Comparison of ENCODE assay signal across 25 mouse cellular contexts in genomic region chr2:70404301-70404700, GRCm38 (mm10).
DNase-seq lines count a peak whose midpoint lies in the region; ATAC-seq lines count a peak whose summit lies in the region.
"Had no signal": no experiment of that assay in that cellular context is flagged by ENCODE, and none has a peak within 500 bp of the region (broad histone marks: within the 10 kb centered on the region; RNA-seq: fewer than 3 reads in every experiment).

No protein-coding gene starts in this region.

- no peak for ATAC-seq in forebrain, embryonic 14.5 days
- no peak for ATAC-seq in forebrain, embryonic 12.5 days (ENCODE audit: low FRiP score)
- ATAC-seq in hindbrain, embryonic 13.5 days (ENCODE audit: low FRiP score) = no peak
- ATAC-seq: activated CD4-positive, CD25-positive, alpha-beta regulatory T cell, adult 4 months; forebrain, embryonic 13.5 days; forebrain, embryonic 16.5 days; Patski had no signal

- DNase-seq in forebrain, embryonic 14.5 days (ENCODE audit: low spot score) = peak; percentile 18
- no peak for DNase-seq in hindbrain, embryonic 10.5 days (ENCODE audit: low spot score)
- DNase-seq in retina, postnatal 1 day = peak; percentile 70
- DNase-seq in retina, embryonic 14.5 days (ENCODE audit: low spot score) = no peak
- no peak for DNase-seq in c-Kit-positive CD71-positive TER-119-positive erythroid progenitor cells, embryonic 14.5 days (ENCODE audit: low spot score)
- DNase-seq: adrenal gland, adult 8-10 months; adrenal gland, postnatal 14 days; adrenal gland, postnatal 36 days; cerebellum, adult 11 months; cerebellum, adult 18-20 months; cerebellum, adult 8-10 months; cerebellum, adult 9-11 months; cerebellum, postnatal 14 days; cerebellum, postnatal 36 days; embryo, embryonic 11 days had no signal

- no peaks in the 10 kb centered on the region for H3K27me3 ChIP-seq in forebrain, embryonic 14.5 days (replicated peaks; ENCODE audit: control insufficient read depth, insufficient read depth, low read length)
- no peaks in the 10 kb centered on the region for H3K27me3 ChIP-seq in forebrain, embryonic 12.5 days
- no peaks in the 10 kb centered on the region for H3K27me3 ChIP-seq in hindbrain, embryonic 13.5 days
- no peaks in the 10 kb centered on the region for H3K27me3 ChIP-seq in hindbrain, embryonic 10.5 days (ENCODE audit: insufficient read depth, poor library complexity, severe bottlenecking)
- H3K27me3 ChIP-seq: embryonic facial prominence, embryonic 13.5 days; embryonic facial prominence, embryonic 15.5 days; forebrain, embryonic 13.5 days; Patski had no signal

- WGBS in forebrain, embryonic 14.5 days = 41% methylated on average over 2 of the region's 2 CpGs
- WGBS in forebrain, embryonic 12.5 days = 49% methylated on average over 2 of the region's 2 CpGs
- 35% methylated on average over 2 of the region's 2 CpGs for WGBS in hindbrain, embryonic 13.5 days
- WGBS in hindbrain, embryonic 10.5 days = 73% methylated on average over 2 of the region's 2 CpGs

- no peak overlapping the region for H3K4me2 ChIP-seq in forebrain, embryonic 14.5 days (ENCODE audit: low read length)
- H3K4me2 ChIP-seq in forebrain, embryonic 12.5 days = no peak overlapping the region
- no peak overlapping the region for H3K4me2 ChIP-seq in hindbrain, embryonic 13.5 days
- H3K4me2 ChIP-seq: embryonic facial prominence, embryonic 13.5 days; embryonic facial prominence, embryonic 15.5 days; forebrain, embryonic 13.5 days had no signal

- H3K36me3 ChIP-seq in forebrain, embryonic 14.5 days (ENCODE audit: control insufficient read depth, insufficient read depth, low read length) = no peaks in the 10 kb centered on the region
- H3K36me3 ChIP-seq in forebrain, embryonic 12.5 days (replicated peaks) = no peaks in the 10 kb centered on the region
- no peaks in the 10 kb centered on the region for H3K36me3 ChIP-seq in hindbrain, embryonic 13.5 days
- H3K36me3 ChIP-seq in hindbrain, embryonic 10.5 days = no peaks in the 10 kb centered on the region
- H3K36me3 ChIP-seq: embryonic facial prominence, embryonic 13.5 days; embryonic facial prominence, embryonic 15.5 days; forebrain, embryonic 10.5 days had no signal

- H3K27ac ChIP-seq in forebrain, embryonic 14.5 days (ENCODE audit: low read depth, low read length) = no peak overlapping the region
- no peak overlapping the region for H3K27ac ChIP-seq in forebrain, embryonic 12.5 days
- H3K27ac ChIP-seq in hindbrain, embryonic 13.5 days = peak overlapping the region; percentile 48; the same call in 1 of the 2 replicates
- no peak overlapping the region for H3K27ac ChIP-seq in hindbrain, embryonic 10.5 days
- H3K27ac ChIP-seq: embryonic facial prominence, embryonic 13.5 days; embryonic facial prominence, embryonic 15.5 days; forebrain, embryonic 10.5 days; forebrain, embryonic 13.5 days had no signal

- H3K9me3 ChIP-seq in forebrain, embryonic 14.5 days (replicated peaks; ENCODE audit: control insufficient read depth, low read length) = no peaks in the 10 kb centered on the region
- H3K9me3 ChIP-seq in forebrain, embryonic 12.5 days = no peaks in the 10 kb centered on the region
- H3K9me3 ChIP-seq in hindbrain, embryonic 13.5 days = no peaks in the 10 kb centered on the region
- no peaks in the 10 kb centered on the region for H3K9me3 ChIP-seq in hindbrain, embryonic 10.5 days
- H3K9me3 ChIP-seq: embryonic facial prominence, embryonic 13.5 days; embryonic facial prominence, embryonic 15.5 days; forebrain, embryonic 10.5 days; forebrain, embryonic 13.5 days had no signal

- H3K4me3 ChIP-seq in forebrain, embryonic 14.5 days (ENCODE audit: low read depth, low read length) = no peak overlapping the region
- H3K4me3 ChIP-seq in forebrain, embryonic 12.5 days (replicated peaks) = no peak overlapping the region
- H3K4me3 ChIP-seq in hindbrain, embryonic 13.5 days = no peak overlapping the region
- H3K4me3 ChIP-seq in hindbrain, embryonic 10.5 days = no peak overlapping the region
- H3K4me3 ChIP-seq: embryonic facial prominence, embryonic 13.5 days; embryonic facial prominence, embryonic 15.5 days; erythroblast, embryonic 14.5 days; forebrain, embryonic 10.5 days; forebrain, embryonic 13.5 days had no signal

- no peak overlapping the region for H3K9ac ChIP-seq in forebrain, embryonic 14.5 days (ENCODE audit: low read length)
- H3K9ac ChIP-seq in forebrain, embryonic 12.5 days = no peak overlapping the region
- no peak overlapping the region for H3K9ac ChIP-seq in hindbrain, embryonic 13.5 days
- H3K9ac ChIP-seq: embryonic facial prominence, embryonic 13.5 days; embryonic facial prominence, embryonic 15.5 days; forebrain, embryonic 13.5 days had no signal

- peaks cover 14% of the 10 kb centered on the region; the same call in 1 of the 2 replicates for H3K4me1 ChIP-seq in forebrain, embryonic 14.5 days (ENCODE audit: control insufficient read depth, insufficient read depth, low read length)
- H3K4me1 ChIP-seq in forebrain, embryonic 12.5 days = peaks cover 14% of the 10 kb centered on the region
- peaks cover 19% of the 10 kb centered on the region for H3K4me1 ChIP-seq in hindbrain, embryonic 13.5 days (replicated peaks)
- H3K4me1 ChIP-seq in hindbrain, embryonic 10.5 days (replicated peaks) = peaks cover 7% of the 10 kb centered on the region

Comparison
In these comparisons a context has a peak if more than half of its experiments do, and no peak if none do; other contexts are left out.
1. DNase-seq: peak in forebrain, embryonic 14.5 days (single experiment) and retina, postnatal 1 day (single experiment); none in hindbrain, embryonic 10.5 days (single experiment), retina, embryonic 14.5 days (single experiment) and c-Kit-positive CD71-positive TER-119-positive erythroid progenitor cells, embryonic 14.5 days (single experiment).